Mouse (Mus musculus) hindbrain, embryonic 13.5 days (tissue): Measurements from ENCODE around the gene Ngef. TPM values are rescaled to one million over a fixed set of nuclear protein-coding genes. Genes with fewer than 3 reads are reported as not detected.

Experiments
- ATAC-seq: fragments of 200-750 bp; cut with Nextera tagmentation; 2 replicates; pipeline ENCODE4 v1.8.0; 2017; ENCODE audit warnings: moderate TSS enrichment; ENCODE audit not compliant: low FRiP score
- H3K27ac ChIP-seq: fragments of 300-500 bp; sonication (generic); 2 replicates; pipeline ENCODE4 v1.5.1; 2015; ENCODE audit warnings: inconsistent platforms, mild to moderate bottlenecking, moderate library complexity
- H3K27me3 ChIP-seq: fragments of 300-500 bp; sonication (generic); 2 replicates; pipeline ENCODE4 v1.6.1; 2015; ENCODE audit warnings: mild to moderate bottlenecking, inconsistent platforms
- H3K36me3 ChIP-seq: fragments of 300-500 bp; sonication (generic); 2 replicates; pipeline ENCODE4 v1.6.1; 2015; ENCODE audit warnings: mild to moderate bottlenecking, inconsistent platforms
- H3K4me1 ChIP-seq: fragments of 300-500 bp; sonication (generic); replicated peaks from 2 replicates; pipeline ENCODE4 v1.6.1; 2015; ENCODE audit warnings: inconsistent platforms
- H3K4me2 ChIP-seq: fragments of 300-500 bp; sonication (generic); 2 replicates; pipeline ENCODE4 v1.6.1; 2015; ENCODE audit warnings: inconsistent platforms, mild to moderate bottlenecking, moderate library complexity
- H3K4me3 ChIP-seq: fragments of 300-500 bp; sonication (generic); 2 replicates; pipeline ENCODE4 v1.5.1; 2015; ENCODE audit warnings: mild to moderate bottlenecking, inconsistent platforms
- H3K9ac ChIP-seq: fragments of 300-500 bp; sonication (generic); 2 replicates; pipeline ENCODE4 v1.6.1; 2015; ENCODE audit warnings: mild to moderate bottlenecking, inconsistent platforms
- H3K9me3 ChIP-seq: fragments of 300-500 bp; sonication (generic); 2 replicates; pipeline ENCODE4 v1.6.1; 2016; ENCODE audit warnings: inconsistent platforms
- WGBS: fragments of 180-500 bp; shearing (Covaris S2); methylation state at CpG from one replicate; pipeline ENCODE4 v1.1.7; 2015; 5-methylcytosine and 5-hydroxymethylcytosine counted together
- polyA plus RNA-seq: library from polyadenylated mRNA; unstranded; fragments of >200 nt; fragmentation: Nextera tagmentation; extraction: Ambion mirVana; gene quantifications from 2 replicates; pipeline ENCODE4 v1.2.1, GENCODE M21; 2015

The Ngef gene
- polyA plus RNA-seq, 1 experiment from 2014 or later, result 9.5 TPM

DNA sequence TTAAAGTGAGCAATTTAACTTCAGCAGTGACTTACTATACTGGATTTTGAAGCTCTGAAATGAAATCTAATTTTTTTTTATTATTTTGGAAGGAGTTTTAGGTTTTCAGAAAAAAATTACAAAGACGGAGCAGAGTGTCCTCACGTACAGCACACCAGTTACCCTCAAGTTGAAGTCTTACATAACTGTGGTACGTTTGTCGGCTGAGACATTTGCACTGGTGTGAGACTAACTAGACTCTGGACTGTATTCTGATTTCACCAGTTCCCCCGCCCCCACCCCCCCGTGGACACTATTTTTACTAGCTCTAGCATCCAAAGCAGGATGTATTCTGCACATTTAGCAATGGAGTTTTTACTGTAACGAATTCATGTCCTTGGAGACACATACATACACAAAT, 26.9 kb upstream of the Ngef start:
- no peak overlapping the region for H3K4me3 ChIP-seq
- no peaks in the 10 kb centered on the region for H3K9me3 ChIP-seq
- H3K27ac ChIP-seq, result no peak overlapping the region
- WGBS, result 84% methylated on average over 7 of the region's 7 CpGs
- H3K4me2 ChIP-seq, result no peak overlapping the region
- H3K9ac ChIP-seq, result no peak overlapping the region
- H3K27me3 ChIP-seq, result no peaks in the 10 kb centered on the region
- H3K4me1 ChIP-seq, result no peaks in the 10 kb centered on the region
- H3K36me3 ChIP-seq, result no peaks in the 10 kb centered on the region
- no peak for ATAC-seq

DNA sequence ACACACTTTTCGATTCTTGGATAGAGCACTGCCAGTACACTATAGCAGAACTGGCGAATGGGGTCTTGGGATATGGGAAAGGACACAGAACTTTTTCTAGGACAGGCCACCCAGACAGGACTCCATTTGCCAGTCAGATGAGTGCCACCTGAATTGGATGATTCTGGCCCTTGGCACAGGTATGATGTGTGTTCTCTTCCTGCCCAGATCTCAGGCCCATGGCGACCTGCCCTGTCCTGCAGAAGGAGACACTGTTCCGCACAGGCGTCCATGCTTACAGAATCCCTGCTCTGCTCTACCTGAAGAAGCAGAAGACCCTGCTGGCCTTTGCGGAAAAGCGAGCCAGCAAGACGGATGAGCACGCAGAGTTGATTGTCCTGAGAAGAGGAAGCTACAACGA, 21.0 kb upstream of the Ngef start:
- ATAC-seq, result no peak
- Histone ChIP-seq H3K4me1 (no peaks in the 10 kb centered on the region), H3K27me3 (no peaks in the 10 kb centered on the region), H3K4me3 (no peak overlapping the region), H3K9ac (no peak overlapping the region), H3K27ac (no peak overlapping the region), H3K9me3 (no peaks in the 10 kb centered on the region), H3K36me3 (no peaks in the 10 kb centered on the region), H3K4me2 (no peak overlapping the region)
- 95% methylated on average over 10 of the region's 10 CpGs for WGBS

DNA sequence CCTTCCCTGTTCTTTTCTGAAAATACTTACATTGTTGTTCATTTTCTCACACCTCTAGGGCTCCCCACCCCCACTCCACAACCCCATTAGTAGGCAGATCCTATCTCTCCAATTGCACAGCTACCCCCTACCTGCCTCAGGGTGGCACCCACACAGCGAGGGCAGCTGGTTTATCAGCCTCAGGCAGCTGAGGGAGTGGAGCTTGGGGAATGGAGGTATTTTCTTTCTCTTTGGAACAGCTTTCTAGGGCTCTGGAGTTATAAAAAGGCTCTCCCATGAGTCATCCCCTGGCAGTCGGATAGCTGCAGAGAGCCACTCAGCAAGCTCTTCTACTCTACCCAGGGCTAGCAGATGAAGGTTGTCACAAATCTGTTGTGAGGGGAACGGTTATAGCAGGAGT, 20.6 kb upstream of the Ngef start:
- H3K9ac ChIP-seq, result no peak overlapping the region
- no peaks in the 10 kb centered on the region for H3K27me3 ChIP-seq
- no peak overlapping the region for H3K4me3 ChIP-seq
- no peak overlapping the region for H3K4me2 ChIP-seq
- 80% methylated on average over 3 of the region's 3 CpGs for WGBS
- no peak overlapping the region for H3K27ac ChIP-seq
- H3K4me1 ChIP-seq, result no peaks in the 10 kb centered on the region
- no peak for ATAC-seq
- no peaks in the 10 kb centered on the region for H3K9me3 ChIP-seq
- no peaks in the 10 kb centered on the region for H3K36me3 ChIP-seq

DNA sequence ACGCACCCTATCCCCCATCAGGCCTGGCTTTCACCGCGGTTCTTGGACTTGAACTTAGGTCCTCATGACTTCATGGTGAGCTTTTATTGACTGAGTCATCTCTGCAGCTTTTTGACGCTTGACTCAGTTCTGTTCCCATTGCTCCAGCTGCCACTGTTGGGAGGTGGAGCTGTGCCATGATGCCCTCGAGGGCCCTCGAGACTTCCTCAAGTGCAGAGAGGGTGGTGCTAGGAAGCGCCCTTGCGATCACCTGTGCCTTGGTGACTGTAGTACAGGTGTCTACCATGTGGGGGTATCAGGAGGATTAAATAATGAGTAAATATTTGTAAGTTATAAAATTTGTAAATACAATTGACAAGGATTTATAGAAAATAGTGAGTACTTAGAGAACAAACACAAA, 16.3 kb upstream of the Ngef start:
- Histone ChIP-seq H3K9me3 (no peaks in the 10 kb centered on the region), H3K9ac (no peak overlapping the region), H3K4me1 (no peaks in the 10 kb centered on the region), H3K27me3 (no peaks in the 10 kb centered on the region), H3K36me3 (no peaks in the 10 kb centered on the region), H3K27ac (no peak overlapping the region), H3K4me2 (no peak overlapping the region), H3K4me3 (no peak overlapping the region)
- 91% methylated on average over 8 of the region's 8 CpGs for WGBS
- ATAC-seq, result no peak

DNA sequence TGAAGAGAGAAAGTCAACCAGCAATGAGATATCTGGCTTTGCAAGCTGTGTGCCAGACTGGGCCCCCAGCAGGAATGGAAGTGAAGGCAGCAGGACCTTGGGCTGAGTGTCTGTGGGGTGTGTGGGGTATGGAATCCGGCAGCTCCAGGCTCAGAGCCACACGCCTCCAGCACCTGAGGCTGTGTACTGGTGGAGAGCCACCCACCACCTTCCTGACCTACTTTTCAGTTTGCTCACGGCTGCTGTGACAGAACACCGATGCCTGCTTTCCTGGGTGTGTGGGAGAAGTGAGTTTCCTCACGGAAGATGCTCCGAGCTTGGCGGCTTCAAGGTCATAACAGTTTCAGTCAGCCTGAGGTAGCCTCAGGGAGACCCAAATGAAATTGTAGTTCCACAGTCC, 15.5 kb upstream of the Ngef start:
- Histone ChIP-seq H3K27me3 (0 out of 2 replicates have a peak, but pooled peaks cover under 1% of the 10 kb centered on the region), H3K4me3 (no peak overlapping the region), H3K4me2 (no peak overlapping the region), H3K36me3 (no peaks in the 10 kb centered on the region), H3K27ac (no peak overlapping the region), H3K9me3 (no peaks in the 10 kb centered on the region), H3K9ac (no peak overlapping the region), H3K4me1 (no peaks in the 10 kb centered on the region)
- ATAC-seq, result no peak
- 91% methylated on average over 7 of the region's 7 CpGs for WGBS

DNA sequence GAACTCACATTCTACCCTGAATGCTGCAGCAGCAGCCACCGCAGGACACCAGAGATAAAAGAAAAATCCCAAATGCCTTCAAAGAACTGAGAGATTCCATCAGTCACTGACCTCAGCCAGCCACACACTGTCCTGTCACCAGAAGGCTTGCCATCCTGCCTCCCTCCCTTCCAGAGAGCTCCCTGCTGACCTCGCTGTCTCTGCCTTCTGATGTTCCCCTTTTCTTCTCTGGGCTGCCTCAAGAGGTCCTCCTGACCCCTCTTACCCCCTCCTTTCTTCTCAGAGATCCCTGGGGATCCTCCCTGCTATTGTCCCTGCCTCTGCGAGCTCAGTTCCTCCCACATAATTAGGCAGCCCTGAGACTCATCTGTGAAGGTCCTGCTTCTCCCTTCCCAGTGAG, 7.2 kb upstream of the Ngef start:
- ATAC-seq, result no peak
- no peak overlapping the region for H3K27ac ChIP-seq
- H3K9ac ChIP-seq, result no peak overlapping the region
- 4% methylated on average over 3 of the region's 3 CpGs for WGBS
- H3K4me1 ChIP-seq, result peaks cover 5% of the 10 kb centered on the region; the same call in 1 of the 2 replicates
- H3K4me3 ChIP-seq, result no peak overlapping the region
- peaks cover 16% of the 10 kb centered on the region for H3K27me3 ChIP-seq
- no peaks in the 10 kb centered on the region for H3K36me3 ChIP-seq
- no peak overlapping the region for H3K4me2 ChIP-seq
- no peaks in the 10 kb centered on the region for H3K9me3 ChIP-seq

DNA sequence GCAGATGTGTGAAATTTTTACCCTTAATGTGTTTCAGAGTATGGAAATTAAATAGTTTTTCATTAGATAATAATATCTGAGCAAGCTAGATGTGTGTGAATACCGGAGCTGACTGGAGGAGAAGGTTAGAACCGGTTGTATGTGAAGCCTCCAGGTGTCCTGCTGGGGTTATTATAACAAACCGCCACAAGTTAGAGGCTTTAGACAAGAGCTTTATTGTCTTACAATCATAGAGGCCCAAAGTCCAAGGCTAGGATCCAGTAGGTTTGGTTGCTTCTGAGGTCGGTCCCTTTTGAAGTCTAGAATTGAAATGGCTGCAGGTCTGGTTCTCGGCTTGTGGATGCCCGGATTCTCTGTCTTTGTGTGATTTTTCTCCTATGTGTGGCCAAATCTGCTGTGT, 5.3 kb upstream of the Ngef start:
- Histone ChIP-seq H3K27me3 (peaks cover 14% of the 10 kb centered on the region), H3K4me3 (no peak overlapping the region), H3K36me3 (no peaks in the 10 kb centered on the region), H3K9ac (no peak overlapping the region), H3K27ac (no peak overlapping the region), H3K4me2 (no peak overlapping the region), H3K4me1 (peaks cover 21% of the 10 kb centered on the region), H3K9me3 (no peaks in the 10 kb centered on the region)
- 80% methylated on average over 6 of the region's 6 CpGs for WGBS
- no peak for ATAC-seq

DNA sequence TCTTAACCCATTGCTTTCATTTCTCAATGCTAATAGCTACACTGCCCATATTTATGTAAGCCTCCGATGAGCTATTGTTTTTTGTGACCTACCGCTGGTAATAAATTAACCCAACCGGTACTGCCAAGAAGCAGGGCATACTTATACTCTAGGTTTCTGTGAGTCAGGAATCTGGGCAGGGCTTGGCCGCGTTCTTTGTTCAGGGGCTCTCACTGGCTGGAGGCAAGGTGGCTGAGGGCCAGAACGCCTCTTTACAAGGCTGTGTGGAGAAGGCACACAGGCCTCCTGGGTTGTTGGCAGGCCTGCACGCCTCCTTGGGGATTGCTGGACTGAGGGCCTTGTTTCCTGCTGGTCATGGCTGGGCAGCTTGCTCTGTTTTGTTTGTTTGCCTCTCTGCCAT, 1.1 kb upstream of the Ngef start:
- H3K4me2 ChIP-seq, result no peak overlapping the region
- peaks cover 16% of the 10 kb centered on the region for H3K27me3 ChIP-seq
- peak; percentile 87 for ATAC-seq
- WGBS, result 45% methylated on average over 7 of the region's 7 CpGs
- H3K4me3 ChIP-seq, result no peak overlapping the region
- no peaks in the 10 kb centered on the region for H3K9me3 ChIP-seq
- H3K9ac ChIP-seq, result no peak overlapping the region
- peak overlapping the region; percentile 76 for H3K27ac ChIP-seq
- H3K4me1 ChIP-seq, result peaks cover 20% of the 10 kb centered on the region
- H3K36me3 ChIP-seq, result no peaks in the 10 kb centered on the region

DNA sequence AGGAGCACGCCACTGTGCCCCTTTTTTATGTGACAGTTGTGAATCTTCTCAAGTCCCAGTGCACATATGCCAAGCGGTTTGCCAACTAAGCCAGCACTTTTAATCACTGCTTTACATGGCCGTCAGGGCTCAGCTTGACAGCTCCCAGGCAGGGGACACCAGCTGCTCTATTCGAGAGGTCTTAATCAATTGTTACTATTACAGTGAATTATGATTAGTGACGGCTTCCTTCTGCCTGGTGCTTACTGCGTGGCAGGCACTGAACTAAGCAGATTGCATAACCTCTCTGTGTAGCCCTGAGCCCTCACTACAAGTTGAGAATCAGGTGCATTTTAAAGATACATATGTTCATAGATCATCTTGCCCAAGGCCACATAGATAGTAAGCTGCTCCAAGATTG, 683 bp upstream of the Ngef start:
- ATAC-seq, result peak; percentile 90
- Histone ChIP-seq H3K9me3 (no peaks in the 10 kb centered on the region), H3K27me3 (peaks cover 16% of the 10 kb centered on the region), H3K36me3 (no peaks in the 10 kb centered on the region), H3K4me2 (no peak overlapping the region), H3K9ac (no peak overlapping the region), H3K27ac (peak overlapping the region; percentile 76), H3K4me1 (peaks cover 20% of the 10 kb centered on the region), H3K4me3 (no peak overlapping the region)
- 34% methylated on average over 6 of the region's 6 CpGs for WGBS

DNA sequence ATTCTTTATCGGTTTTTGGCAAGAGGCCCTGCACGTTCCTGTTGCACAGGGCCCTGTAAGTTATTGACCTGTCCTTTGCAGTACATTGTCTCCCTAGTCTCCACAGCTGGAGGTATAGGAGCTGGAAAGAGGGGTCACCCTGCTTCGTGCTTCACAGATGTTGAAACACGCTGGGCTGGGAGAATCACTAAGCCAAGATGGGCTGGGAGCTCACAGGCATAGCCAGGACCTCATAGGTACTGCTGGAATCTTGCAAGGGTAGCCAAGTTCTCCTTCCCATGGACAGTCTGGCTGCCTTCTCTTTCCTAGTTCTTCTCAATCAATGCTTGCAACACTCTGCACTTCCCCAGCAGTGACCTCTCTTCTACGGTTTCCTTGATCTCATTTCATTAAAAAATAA, 409 bp downstream of the Ngef start:
- no peaks in the 10 kb centered on the region for H3K36me3 ChIP-seq
- no peak overlapping the region for H3K4me2 ChIP-seq
- H3K9ac ChIP-seq, result no peak overlapping the region
- peaks cover 16% of the 10 kb centered on the region for H3K27me3 ChIP-seq
- no peak overlapping the region for H3K4me3 ChIP-seq
- H3K27ac ChIP-seq, result no peak overlapping the region
- no peak for ATAC-seq
- peaks cover 20% of the 10 kb centered on the region for H3K4me1 ChIP-seq
- no peaks in the 10 kb centered on the region for H3K9me3 ChIP-seq
- WGBS, result 81% methylated on average over 5 of the region's 5 CpGs

DNA sequence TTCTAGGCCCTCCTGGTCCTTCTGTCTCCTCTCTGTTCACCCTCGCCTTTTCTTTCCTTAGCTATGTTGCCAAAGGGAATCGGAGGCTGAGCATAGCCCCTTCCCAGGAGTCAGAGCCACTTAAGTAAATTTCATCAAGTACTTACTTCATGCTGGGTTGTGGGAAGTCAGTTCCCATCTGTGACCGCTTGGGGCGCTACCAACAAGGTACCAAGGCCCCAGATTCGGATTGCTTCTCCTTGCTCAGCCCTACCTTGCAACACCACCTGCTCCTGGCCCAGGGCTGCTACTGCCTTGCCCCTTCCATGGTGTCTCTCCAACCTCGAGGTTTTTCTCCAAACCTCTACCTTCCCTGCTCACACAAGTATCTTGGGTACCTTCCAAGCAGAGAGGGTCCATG, 5.3 kb downstream of the Ngef start:
- no peaks in the 10 kb centered on the region for H3K9me3 ChIP-seq
- WGBS, result 42% methylated on average over 6 of the region's 6 CpGs
- no peaks in the 10 kb centered on the region for H3K36me3 ChIP-seq

DNA sequence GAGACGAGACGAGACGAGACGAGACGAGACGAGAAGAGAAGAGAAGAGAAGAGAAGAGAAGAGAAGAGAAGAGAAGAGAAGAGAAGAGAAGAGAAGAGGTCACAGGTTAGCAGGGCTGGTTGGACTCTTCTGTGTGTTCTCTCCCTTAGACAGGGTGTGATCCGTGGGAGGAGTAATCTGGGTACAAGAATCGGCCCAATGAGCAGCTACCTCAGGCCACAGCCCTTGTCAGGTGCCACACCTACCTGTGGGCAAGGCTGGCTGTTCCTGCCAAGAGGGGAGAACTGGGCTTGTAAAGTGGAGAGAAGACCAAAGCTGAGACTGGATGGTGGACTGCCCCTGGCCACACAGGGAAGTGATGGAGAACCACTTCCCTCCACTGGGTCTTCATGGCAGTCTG, 7.9 kb downstream of the Ngef start:
- Histone ChIP-seq H3K27me3 (peaks cover 6% of the 10 kb centered on the region; the same call in 1 of the 2 replicates), H3K9me3 (no peaks in the 10 kb centered on the region), H3K36me3 (no peaks in the 10 kb centered on the region), H3K4me3 (no peak overlapping the region), H3K4me1 (no peaks in the 10 kb centered on the region), H3K4me2 (no peak overlapping the region), H3K9ac (no peak overlapping the region), H3K27ac (no peak overlapping the region)
- no peak for ATAC-seq
- 94% methylated on average over 8 of the region's 8 CpGs for WGBS

More for the DNA sequence above, 5.3 kb downstream of the Ngef start:
- ATAC-seq, result no peak
- Histone ChIP-seq H3K27me3 (peaks cover 19% of the 10 kb centered on the region), H3K4me1 (no peaks in the 10 kb centered on the region), H3K9ac (no peak overlapping the region), H3K27ac (no peak overlapping the region), H3K4me2 (no peak overlapping the region), H3K4me3 (no peak overlapping the region)

DNA sequence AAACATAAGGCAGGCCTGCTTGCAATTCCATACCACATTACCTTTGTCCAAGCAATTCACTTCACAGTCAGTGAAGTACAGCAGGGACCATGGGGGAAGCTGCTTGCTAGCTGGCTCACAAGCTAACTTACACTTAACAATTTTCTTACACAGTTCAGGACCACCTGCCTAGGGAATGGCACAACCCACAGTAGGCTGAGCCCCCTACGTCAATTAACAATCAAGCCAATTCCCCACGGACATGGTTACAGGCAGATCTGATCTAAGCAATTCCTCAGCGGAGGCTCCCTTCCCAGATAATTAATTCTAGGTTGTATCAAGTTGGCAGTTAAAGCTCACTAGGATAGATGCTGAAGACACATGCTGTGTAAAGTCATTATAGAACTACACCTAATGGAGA, 10.7 kb downstream of the Ngef start:
- Histone ChIP-seq H3K4me1 (no peaks in the 10 kb centered on the region), H3K27me3 (peaks cover 6% of the 10 kb centered on the region; the same call in 1 of the 2 replicates), H3K9me3 (no peaks in the 10 kb centered on the region), H3K9ac (no peak overlapping the region), H3K27ac (no peak overlapping the region), H3K36me3 (no peaks in the 10 kb centered on the region), H3K4me3 (no peak overlapping the region), H3K4me2 (no peak overlapping the region)
- WGBS, result 48% methylated on average over 3 of the region's 3 CpGs
- 0 out of 2 replicates have a peak, but pooled peaks have one; percentile 59 for ATAC-seq

DNA sequence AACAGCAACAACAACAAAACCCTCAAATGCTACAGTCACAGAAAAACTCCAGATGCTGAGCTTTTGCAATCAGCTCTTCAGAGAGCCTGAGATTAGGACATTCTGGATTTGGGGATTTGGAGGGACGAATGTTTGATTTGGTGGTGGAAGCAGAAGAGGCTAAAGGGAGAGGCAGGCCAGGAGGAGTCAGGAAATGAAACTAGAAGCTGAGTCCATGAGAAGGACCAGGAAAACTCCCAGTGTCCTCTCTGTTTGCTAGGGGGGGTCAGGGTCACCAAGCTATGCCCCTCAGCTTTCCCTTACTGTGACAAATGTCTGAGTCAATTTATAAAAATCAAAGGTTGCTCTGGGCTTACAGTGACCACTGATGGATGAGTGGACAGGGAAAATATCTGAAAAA, 20.1 kb downstream of the Ngef start:
- Histone ChIP-seq H3K4me2 (no peak overlapping the region), H3K27ac (no peak overlapping the region), H3K9me3 (no peaks in the 10 kb centered on the region), H3K27me3 (no peaks in the 10 kb centered on the region), H3K9ac (no peak overlapping the region), H3K4me1 (no peaks in the 10 kb centered on the region), H3K4me3 (no peak overlapping the region), H3K36me3 (no peaks in the 10 kb centered on the region)
- ATAC-seq, result no peak
- 79% methylated on average over 1 of the region's 1 CpGs for WGBS
